Mouse (Mus musculus) retina, embryonic 14.5 days (tissue): ENCODE measurements at regions not wholly inside any gene's neighbourhood (a gene's known extent, or its start where the extent isn't known, plus 50 kb on each side); places are given as distances from the start of the nearest gene placed in this dataset.
"Not testable (repeated sequence)": the region's sequence is repeated elsewhere in the genome, so short reads cannot be mapped to it uniquely, and the experiment has no call there.

Experiments used
- DNase-seq: peaks from one replicate; pipeline ENCODE4 v3.0.0-alpha.2; 2015; ENCODE audit warnings: low spot score

DNA sequence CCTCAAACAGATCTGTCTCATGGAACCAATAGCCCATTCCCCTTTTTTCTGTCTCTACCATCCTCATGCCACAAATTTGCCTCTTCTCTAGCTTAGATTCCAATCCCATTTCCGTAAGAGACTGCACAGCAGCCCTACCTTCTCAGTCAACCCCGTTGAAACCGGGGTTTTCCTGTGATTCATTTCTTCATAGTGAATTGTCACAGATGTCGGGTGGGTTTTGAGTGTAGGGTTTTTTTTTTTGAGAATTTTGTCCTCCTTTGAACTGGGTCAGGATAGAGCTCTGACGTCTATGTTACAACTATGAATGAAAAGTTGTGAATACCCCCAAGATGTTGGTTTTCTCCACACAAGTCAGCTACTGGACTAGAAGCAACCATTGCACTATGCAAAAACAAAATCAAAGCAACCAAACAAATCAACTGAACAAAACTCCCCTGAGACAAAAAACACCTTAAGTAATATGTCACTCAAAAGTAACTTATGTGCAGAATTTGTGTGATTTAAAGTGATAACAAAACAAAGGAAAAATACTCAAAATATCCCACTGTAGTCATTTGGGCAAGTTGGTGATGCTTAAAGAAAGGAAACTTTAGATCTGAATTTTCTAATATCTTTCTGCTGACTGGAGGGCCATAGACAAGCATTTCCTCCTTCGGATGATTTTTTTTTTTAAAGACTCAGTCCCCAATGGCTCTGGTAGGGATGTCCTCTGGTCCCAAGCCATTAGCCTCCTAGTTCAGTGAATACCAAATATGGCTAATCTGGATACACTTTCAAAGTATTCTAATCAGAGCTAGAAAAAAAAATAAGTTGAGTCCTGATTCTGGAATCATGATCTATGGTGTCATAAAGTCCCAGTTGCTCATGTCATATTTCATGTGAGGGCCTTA is 120.7 kb upstream of the Tet2 start:
- DNase-seq: no peak

DNA sequence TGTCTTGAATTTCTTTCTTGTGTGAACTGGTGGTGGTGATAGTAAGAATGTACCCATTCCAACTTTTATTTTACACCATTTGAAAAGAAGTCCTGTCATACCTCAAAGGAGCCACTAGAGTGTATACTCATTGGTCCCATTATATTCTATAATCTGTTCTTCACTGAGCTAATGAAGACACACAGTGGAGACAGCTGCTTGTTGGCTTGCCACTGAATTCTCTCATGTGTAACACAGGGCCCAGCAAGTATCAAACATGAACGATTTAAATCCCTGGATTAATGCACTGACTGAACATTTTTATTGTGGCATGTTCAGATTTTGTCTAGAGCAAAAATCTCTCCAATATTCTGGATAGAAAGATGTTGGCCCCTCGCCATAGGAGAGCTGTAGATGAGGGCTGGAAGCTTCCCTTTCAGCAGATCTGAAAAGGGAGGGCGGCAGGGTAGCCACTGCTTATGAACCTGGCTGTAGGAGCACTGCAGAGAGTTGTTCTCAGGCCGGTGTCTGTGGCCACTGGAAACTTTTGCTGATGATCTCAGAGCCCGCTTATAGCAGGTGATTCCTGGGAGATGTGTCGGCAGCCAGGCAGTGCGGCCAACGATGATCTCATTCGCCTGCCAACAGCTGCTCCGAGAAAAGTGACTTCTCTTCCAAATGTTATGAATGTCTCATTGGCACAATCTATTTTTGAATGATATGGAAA is 128.0 kb upstream of the Tet2 start:
- DNase-seq: no peak

DNA sequence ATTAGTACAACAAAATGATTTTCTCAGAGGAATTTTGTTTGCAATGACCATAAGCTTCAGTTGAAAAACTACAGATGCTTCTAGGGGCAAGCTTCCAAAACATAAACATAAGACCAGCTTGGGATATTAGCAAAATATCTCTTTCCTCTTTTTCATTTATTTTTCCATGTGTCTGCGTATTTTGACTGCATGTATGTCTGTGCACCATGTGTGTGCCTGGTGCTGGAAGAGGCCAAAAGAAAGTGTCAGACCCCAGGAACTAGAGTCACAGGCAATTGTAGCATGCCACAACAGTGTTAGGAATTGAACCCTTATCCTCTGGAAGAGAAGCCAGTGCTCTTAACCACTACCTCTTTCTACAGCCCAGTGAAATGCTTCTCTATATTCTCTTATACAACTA is 133.0 kb upstream of the Tet2 start:
- DNase-seq: no peak

DNA sequence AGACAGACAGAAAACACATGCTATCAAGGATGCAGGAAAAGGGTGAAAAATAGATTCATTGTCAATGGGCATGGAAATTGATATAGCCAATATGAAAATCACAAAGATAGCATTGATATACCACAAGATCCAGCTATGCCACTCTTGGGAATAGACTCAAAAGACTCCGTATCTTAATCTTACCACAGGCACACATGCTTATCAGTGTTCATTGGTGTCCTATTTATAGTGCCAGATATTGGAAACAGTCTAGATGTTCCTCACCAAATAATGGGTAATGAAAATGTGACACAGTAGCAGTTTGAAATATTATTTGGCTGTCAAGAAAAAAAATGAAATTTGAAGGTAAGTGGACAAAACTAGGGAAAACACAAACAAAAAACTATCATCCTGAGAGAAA is 135.0 kb upstream of the Tet2 start:
- no peak for DNase-seq

DNA sequence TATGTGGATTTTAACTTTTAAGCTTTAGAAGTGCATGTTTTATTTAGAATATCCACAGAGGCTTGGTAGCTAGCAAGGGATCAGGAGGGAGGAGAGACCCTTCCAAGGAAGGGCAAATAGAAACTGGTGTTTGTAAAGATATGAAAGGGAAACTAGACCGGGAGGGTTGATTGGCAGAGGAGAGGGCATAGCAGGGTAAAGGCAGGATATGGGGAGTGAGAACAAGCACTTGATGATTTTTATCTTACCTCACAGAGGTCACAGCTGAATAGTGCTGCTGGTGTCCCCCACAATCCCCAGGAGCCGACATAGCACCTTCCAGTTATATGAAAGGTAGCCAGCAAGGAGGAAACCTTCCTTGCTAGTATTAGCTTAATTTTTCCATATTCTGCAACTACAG is 135.4 kb upstream of the Tet2 start:
- DNase-seq: no peak

DNA sequence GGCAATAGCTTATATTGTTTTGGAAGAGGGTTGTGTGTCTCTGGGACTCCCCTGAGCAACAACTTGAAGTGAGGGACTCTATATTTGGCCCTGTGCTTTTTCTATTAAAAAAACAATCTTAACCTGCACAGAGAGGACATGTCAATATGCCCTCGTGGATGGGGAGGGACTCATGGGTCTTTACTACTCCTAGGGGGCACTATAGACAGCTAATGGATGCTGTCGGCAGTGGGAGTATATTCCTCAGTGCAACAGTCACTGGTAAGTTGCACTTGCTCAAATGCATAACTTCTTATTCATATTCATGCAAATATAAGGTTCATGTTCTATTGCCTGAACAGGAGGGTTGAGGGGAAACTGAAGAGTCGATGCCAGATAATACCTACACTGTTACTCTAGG is 135.9 kb upstream of the Tet2 start:
- no peak for DNase-seq

DNA sequence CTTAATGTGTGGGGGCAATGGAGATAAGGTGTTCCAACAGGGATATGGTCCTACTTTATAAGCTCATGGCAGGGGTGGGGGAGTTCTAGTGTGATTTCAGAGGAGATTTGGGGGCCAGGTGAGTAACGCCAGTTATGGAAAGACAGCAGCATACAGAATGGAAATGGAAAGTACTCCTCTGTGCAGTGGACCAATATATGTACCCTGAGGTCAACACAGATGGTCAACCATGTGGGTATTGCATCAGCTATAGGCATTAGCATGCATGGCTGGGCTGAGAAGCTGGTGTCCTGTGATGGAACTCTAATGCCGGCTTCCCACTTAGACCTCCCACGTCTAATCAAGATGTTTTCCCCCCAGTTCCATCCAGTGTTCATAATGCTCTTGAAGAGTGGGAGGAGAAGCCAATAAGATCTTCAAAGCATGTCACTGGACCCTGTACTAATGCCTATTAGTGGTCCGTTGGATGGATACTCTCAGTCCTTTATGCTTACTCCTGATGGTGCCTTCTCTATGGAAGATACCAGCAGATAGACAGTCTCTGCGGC is 139.3 kb upstream of the Tet2 start:
- DNase-seq: no peak

DNA sequence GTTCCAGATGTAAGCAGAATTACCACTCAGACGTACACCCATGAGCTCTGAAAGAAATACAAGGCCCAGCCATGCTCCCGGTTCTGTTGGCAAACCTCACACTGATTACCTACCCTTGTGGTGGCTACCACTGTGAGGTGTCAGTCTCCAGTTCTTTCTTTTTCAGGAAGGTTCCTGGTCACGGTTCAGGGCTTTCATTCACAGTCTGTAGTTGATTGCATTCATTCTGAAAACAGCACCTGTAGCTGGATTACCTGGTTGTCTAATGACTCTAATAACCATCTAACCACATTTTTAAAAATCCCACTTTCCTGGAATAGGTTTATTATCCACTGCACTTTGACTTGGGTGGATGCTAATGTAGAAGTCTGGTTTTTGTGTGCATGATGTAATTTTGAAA is 139.8 kb upstream of the Tet2 start:
- DNase-seq: no peak

DNA sequence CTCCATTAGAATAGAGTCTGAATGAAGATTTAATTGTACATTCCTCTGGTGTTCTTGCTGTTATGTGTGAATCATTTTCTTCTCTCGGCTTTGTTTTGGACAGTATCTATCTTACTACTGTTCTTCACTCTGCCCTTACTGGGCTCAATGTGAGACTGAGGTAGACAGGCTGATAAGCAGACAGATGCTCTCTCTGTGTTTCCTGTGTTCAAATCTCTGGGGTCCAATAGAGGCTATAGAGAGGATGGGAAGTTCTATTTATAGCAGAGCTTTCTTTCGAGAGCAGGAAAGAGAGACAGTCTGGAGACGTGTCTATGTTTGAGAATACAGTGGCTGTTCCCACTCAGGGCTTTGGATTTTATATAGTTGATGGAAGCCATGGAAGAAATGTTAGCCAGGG is 140.5 kb upstream of the Tet2 start:
- DNase-seq: no peak

DNA sequence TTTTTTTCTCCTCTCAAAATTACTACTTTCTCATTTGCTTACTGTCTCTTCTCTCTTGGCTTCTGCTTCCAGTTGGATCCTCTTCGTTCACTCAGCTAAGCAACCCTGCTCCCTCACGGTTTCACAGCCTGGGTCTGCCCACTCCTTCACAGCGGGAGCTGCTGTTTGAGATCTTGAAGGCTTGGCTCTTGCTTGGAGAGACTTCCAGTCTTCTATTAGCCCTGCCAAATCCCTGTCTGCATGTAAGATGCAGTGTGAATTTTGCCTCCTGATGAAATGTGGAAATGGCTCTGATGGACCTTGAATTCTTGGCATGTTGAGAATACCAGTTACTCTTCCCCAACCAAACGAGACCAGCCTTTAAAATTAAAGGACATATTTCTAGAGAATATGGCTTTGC is 149.1 kb upstream of the Tet2 start:
- DNase-seq: no peak

DNA sequence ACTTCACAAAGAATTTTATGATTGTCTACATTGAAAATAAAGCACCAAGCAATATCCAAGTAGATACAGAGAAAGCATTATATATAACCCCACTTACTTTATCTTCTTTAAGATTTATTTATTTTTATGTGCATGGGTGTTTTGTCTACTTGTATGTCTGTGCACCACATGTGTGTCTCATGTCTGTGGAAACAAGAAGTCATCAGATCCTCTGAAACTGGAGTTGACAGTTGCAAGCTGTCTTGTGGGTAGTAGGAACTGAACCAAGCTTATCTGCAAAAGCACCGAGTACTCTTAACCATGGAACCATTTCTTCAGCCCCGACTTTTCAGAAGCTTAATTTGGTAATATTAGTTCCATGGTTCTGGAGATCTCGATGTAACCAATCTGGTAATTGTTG is 151.2 kb upstream of the Tet2 start:
- no peak for DNase-seq

DNA sequence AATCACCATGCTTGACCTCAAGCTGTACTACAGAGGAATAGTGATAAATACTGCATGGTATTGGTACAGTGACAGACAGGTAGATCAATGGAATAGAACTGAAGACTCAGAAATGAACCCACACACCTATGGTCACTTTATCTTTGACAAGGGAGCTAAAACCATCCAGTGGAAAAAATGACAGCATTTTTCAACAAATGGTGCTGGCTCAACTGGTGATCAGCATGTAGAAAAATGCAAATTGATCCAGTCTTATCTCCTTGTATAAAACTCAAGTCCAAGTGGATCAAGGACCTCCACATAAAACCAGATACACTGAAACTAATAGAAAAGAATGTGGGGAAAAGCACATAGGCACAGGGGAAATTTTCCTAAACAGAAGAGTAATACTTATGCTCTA is 159.9 kb upstream of the Tet2 start:
- DNase-seq: not testable (repeated sequence)

DNA sequence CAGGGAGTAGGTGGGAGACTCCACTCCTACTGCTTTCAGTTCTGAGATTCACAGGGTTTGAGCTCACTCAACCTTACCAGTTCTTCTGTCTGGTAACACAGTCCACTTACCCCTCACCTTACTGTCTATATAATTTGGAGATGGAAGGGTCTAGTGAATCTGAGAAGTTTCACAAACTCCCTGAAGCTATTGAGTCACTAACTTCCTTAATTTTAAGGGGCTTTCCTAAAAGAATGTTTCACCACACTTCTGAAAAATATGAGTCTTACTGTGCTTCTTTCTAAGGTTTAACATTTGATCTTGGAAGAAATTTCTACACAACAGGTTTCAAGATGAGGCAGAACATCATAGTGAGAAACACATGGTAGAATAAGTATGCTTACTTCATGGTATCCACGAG is 166.6 kb upstream of the Tet2 start:
- no peak for DNase-seq

DNA sequence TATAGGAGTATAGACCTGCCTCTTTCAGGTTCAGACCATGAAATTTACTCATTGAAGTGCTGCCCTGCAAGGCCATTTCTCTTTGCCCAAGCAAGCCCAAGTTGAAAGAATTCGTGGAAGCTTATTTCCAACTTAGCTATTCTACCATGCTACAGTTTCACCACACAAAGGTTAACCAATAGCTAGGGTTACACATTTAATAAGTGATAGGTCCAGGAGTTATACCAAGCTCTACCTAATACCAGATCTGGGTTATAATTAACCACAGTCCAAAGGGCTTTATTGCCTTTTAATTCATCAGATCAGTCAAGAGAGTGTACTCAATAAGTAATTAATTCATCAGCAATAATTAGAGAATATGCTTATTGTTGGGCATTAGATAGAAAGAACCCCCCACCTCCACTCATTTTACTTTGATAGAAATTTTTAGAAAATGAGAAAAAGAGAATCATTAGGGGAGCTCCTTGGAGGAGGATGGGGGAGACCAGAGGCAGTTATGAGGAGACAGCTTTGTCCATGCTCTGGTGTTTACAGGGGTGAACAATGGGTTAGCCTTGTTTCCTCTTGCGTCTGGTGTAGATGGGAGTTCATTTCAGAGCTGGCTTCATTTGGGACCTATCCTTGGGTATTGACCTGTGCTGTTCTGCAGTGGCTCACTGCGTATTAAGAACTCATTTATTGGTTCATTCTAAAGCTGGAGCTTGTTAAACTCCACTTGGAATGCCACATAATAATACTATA is 177.8 kb upstream of the Tet2 start:
- no peak for DNase-seq

DNA sequence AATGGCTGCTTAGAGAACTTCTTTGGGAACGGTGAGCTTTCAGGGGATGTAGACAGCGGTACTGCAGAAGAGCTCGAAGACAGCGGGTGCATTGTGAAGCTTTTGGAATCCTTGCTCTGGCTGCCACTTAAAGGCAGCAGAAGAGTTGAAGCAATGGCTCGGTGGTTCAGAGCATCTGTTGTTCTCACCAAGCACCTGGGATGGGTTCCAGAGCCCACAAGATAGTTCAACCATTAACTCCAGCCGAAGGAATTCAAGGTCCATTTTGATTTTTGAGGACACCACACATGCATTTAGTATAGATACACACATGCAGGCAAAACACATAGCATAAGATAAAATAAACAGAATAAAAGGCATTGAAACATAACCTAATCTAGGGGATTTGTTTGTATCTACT is 181.9 kb upstream of the Tet2 start:
- no peak for DNase-seq

DNA sequence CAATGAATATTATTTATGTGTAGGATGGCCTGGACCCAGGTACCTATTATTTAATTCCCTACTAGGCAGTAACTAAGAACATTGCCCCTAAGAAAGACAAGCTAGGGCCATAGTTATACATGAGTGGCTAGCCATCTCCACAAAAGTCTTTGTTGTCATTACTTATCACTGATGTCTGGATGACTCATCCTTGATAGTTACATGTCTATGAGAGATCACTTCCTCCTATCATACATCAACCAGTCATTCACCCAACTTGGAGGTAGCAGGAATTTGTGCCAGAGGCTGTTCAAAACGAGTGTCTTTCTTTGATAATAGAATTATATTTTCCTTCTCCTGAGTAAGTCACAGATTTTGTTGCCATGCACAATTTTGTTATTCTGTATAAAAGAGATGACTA is 190.7 kb upstream of the Tet2 start:
- DNase-seq: no peak

DNA sequence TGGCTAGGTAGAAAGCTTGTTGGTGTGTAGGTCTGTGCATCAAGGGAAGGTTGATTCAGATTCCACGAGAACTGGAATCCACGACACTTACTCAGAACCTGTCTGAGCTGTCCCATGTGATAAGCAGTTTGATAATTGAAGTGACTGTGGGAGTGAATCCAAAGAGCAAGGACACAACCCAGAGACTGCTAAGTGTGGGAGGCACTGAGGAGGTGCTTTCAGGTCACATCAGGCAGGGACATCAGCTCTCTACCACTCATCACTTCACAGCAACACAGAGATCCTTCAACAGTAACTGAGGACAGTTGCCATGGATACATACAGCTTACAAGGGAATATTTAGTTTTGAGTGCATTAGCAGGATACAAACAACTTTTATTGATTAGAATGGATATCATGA is 194.0 kb upstream of the Tet2 start:
- DNase-seq: no peak

DNA sequence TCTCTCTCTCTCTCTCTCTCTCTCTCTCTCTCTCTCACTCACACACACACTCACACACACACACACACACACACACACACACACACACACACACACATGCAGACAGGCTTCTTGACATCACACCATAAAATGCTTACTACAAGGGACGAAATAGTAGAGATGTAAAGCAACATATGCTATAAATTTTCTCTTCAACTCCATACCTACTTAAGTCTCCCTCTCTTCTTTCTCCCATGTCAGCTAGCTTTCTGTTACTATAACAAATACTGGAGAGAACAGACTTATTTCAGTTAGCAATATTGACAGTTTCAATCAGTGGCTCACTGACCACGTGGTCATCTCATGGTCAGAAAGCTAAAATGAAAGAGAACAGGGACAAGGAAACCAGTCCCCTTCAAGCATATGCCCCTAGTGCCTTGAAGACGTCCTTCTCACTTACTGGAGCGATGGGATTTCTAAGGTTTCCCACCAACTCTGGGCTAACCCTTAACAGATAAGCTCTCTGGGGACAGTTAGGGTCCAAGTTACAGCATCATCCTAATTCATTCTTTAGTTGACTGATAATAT is 199.7 kb upstream of the Tet2 start:
- DNase-seq: no peak

DNA sequence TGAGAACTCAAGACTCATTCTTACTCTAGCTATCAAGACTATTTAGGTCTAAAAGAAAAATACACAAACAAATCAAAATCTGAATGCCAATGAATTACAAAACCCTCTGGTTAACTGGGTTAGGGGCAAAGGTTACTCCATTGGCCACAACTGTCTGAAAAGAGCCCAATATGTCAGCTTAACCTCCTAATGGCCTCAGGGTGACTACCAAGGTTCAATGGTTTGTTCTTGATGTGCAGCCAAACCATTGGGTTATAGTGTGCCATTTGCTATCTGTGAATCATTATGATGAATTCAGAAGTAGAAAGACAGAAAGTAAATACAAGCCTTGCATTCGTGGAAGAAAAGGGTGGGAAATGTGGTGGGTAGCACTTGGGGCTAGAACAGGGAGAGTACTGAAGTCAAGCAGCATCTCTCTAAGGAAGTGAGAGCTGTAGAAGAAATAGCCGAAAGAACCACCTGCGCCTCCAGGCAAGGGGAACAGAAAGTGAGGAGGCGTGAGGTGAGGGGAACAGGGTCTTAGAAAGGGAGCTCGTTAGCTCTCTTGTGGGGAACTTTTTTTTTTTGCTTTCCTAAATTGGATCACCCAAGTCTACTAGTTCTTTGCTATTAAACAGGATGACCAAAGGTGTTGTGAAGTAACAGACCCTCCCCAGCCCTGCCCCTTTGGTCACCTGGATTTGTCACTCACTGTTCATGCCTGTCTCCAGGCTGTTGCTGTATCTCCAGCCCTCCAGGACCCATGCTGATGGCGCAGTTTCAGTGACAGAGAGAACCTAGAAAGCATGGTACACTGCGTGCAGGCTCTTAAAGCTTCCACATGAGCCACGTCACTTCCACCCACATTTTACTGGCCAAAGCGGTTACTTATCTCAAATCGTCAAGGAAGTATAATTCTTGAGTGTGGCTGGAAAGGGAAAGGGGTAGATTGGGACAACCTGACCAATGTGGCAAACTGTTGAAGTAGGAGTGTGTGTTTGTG is 204.1 kb upstream of the Tet2 start:
- DNase-seq: no peak

DNA sequence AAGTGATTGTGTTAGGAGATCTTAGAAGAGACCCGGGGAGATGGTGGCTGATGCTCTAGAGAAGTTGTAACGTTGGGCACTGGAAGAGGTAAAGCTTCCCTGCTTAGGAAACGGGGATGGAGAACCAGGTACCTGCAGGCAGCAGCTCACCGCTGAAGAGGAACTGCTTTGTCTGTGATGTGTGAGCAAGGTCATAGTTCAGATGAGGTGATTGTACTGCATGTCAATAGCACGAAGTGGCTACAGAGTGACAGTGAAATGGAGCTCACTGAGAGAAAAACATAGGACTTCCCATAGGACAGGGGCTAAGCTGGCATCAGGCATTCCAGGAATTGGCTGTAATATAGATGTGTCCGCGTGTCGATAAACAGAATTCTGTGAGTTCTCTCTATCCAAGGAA is 205.1 kb upstream of the Tet2 start:
- DNase-seq: no peak

DNA sequence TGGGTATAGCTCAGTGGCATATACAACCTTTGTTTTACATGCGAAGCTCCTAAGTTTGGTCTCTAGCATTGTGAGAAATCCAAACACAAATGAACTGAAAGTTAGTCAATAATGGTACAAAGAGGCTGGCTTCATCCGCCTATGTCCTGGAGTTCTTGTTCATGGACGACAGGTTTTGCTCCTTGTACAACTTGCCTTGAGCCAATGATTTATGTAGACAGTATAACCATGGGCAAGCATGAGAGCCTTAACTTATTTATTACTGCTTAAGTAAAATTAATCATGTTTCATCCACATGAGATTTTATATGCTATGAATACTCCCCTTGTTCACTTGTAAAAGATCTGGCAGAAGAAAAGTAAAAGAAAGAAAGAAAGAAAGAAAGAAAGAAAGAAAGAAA is 205.7 kb upstream of the Tet2 start:
- no peak for DNase-seq
